ENCODE assay signal across 22 mouse cellular contexts in genomic region chr14:119367866-119368425, GRCm38 (mm10).
A peak's percentile ranks its signal among the peaks of the same experiment; 100 is the strongest.
DNase-seq lines count a peak whose midpoint lies in the region; ATAC-seq and TF ChIP-seq lines count a peak whose summit lies in the region.
"Had no signal": no experiment of that assay in that cellular context is flagged by ENCODE, and none has a peak within 500 bp of the region (broad histone marks: within the 10 kb centered on the region; RNA-seq: fewer than 3 reads in every experiment).

No protein-coding gene starts in this region.

- H3K4me3 ChIP-seq in forebrain, embryonic 14.5 days (ENCODE audit: low read depth, low read length) = no peak overlapping the region
- no peak overlapping the region for H3K4me3 ChIP-seq in forebrain, embryonic 11.5 days (ENCODE audit: low read depth, low read length)
- no peak overlapping the region for H3K4me3 ChIP-seq in liver, adult 2 months (ENCODE audit: insufficient read depth, low read depth, low read length)
- no peak overlapping the region for H3K4me3 ChIP-seq in liver, postnatal 0 days (ENCODE audit: low read depth, low read length)
- no peak overlapping the region for H3K4me3 ChIP-seq in forebrain, postnatal 0 days (ENCODE audit: low read depth, low read length)
- H3K4me3 ChIP-seq: embryonic facial prominence, embryonic 15.5 days; erythroblast, embryonic 14.5 days; heart, embryonic 10.5 days; hindbrain, embryonic 13.5 days; intestine, embryonic 15.5 days had no signal

- ATAC-seq in forebrain, embryonic 14.5 days = no peak
- no peak for ATAC-seq in forebrain, embryonic 11.5 days (replicated peaks; ENCODE audit: low FRiP score)
- no peak for ATAC-seq in liver, postnatal 0 days
- no peak for ATAC-seq in forebrain, postnatal 0 days
- ATAC-seq: intestine, embryonic 15.5 days had no signal

- no peaks in the 10 kb centered on the region for H3K27me3 ChIP-seq in forebrain, embryonic 14.5 days (replicated peaks; ENCODE audit: control insufficient read depth, insufficient read depth, low read length)
- H3K27me3 ChIP-seq in forebrain, embryonic 11.5 days (ENCODE audit: control insufficient read depth, insufficient read depth, low read length) = no peaks in the 10 kb centered on the region
- H3K27me3 ChIP-seq in liver, adult 2 months (ENCODE audit: control insufficient read depth, insufficient read depth, low read length) = no peaks in the 10 kb centered on the region
- H3K27me3 ChIP-seq in liver, postnatal 0 days (ENCODE audit: insufficient read depth, low read length) = no peaks in the 10 kb centered on the region
- H3K27me3 ChIP-seq in forebrain, postnatal 0 days (ENCODE audit: insufficient read depth, low read length) = no peaks in the 10 kb centered on the region
- H3K27me3 ChIP-seq: embryonic facial prominence, embryonic 15.5 days; hindbrain, embryonic 13.5 days; intestine, embryonic 15.5 days had no signal

- H3K9ac ChIP-seq in forebrain, embryonic 14.5 days (ENCODE audit: low read length) = no peak overlapping the region
- no peak overlapping the region for H3K9ac ChIP-seq in forebrain, embryonic 11.5 days (ENCODE audit: low read length)
- H3K9ac ChIP-seq in liver, adult 2 months (ENCODE audit: low read depth, low read length) = no peak overlapping the region
- no peak overlapping the region for H3K9ac ChIP-seq in liver, postnatal 0 days (replicated peaks)
- no peak overlapping the region for H3K9ac ChIP-seq in forebrain, postnatal 0 days
- H3K9ac ChIP-seq: embryonic facial prominence, embryonic 15.5 days; hindbrain, embryonic 13.5 days; intestine, embryonic 15.5 days had no signal

- H3K79me2 ChIP-seq in liver, adult 2 months (ENCODE audit: control insufficient read depth, insufficient read depth, low read length) = no peaks in the 10 kb centered on the region

- no peak for TF ChIP-seq POLR2A in liver, adult 2 months (IDR thresholded peaks at IDR 0.05; ENCODE audit: extremely low read depth, insufficient read depth, low read length)
- TF ChIP-seq POLR2A in brain, embryonic 14.5 days (IDR thresholded peaks at IDR 0.05; ENCODE audit: borderline replicate concordance, extremely low read depth, insufficient read depth, insufficient read length, poor library complexity, severe bottlenecking) = no peak

- no peaks in the 10 kb centered on the region for H3K9me3 ChIP-seq in forebrain, embryonic 14.5 days (replicated peaks; ENCODE audit: control insufficient read depth, low read length)
- no peaks in the 10 kb centered on the region for H3K9me3 ChIP-seq in forebrain, embryonic 11.5 days (ENCODE audit: control insufficient read depth, low read length)
- no peaks in the 10 kb centered on the region for H3K9me3 ChIP-seq in liver, postnatal 0 days (ENCODE audit: low read length)
- no peaks in the 10 kb centered on the region for H3K9me3 ChIP-seq in forebrain, postnatal 0 days (ENCODE audit: low read length)
- H3K9me3 ChIP-seq: embryonic facial prominence, embryonic 15.5 days; heart, embryonic 10.5 days; hindbrain, embryonic 13.5 days; intestine, embryonic 15.5 days had no signal

- no peak overlapping the region for H3K4me2 ChIP-seq in forebrain, embryonic 14.5 days (ENCODE audit: low read length)
- no peak overlapping the region for H3K4me2 ChIP-seq in forebrain, embryonic 11.5 days (ENCODE audit: low read depth, low read length, severe bottlenecking)
- H3K4me2 ChIP-seq in liver, postnatal 0 days (ENCODE audit: low read depth, low read length) = no peak overlapping the region
- no peak overlapping the region for H3K4me2 ChIP-seq in forebrain, postnatal 0 days (ENCODE audit: low read depth)
- H3K4me2 ChIP-seq: embryonic facial prominence, embryonic 15.5 days; hindbrain, embryonic 13.5 days; intestine, embryonic 15.5 days had no signal

- DNase-seq in forebrain, embryonic 14.5 days (ENCODE audit: low spot score) = peak; percentile 41
- DNase-seq in forebrain, embryonic 11.5 days (ENCODE audit: low spot score) = no peak
- DNase-seq in liver, adult 2 months (ENCODE audit: extremely low read depth, low read depth, low spot score) = peak; percentile 12
- DNase-seq in liver, postnatal 0 days = no peak
- peak; percentile 60 for DNase-seq in brain, embryonic 14.5 days (ENCODE audit: low read depth)
- DNase-seq in forebrain, postnatal 0 days = peak; percentile 10
- DNase-seq in urinary bladder, postnatal 14 days (ENCODE audit: low spot score) = no peak
- DNase-seq: adrenal gland, adult 2 months; adrenal gland, postnatal 25 days; cerebellum, adult 11-12 months; cerebellum, adult 9-10 months; embryo, embryonic 11 days; gastrocnemius, postnatal 36 days; heart, adult 11 months; heart, postnatal 10 days; heart, postnatal 4 days; kidney, adult 2 months had no signal

- H3K4me1 ChIP-seq in forebrain, embryonic 14.5 days (ENCODE audit: control insufficient read depth, insufficient read depth, low read length) = no peaks in the 10 kb centered on the region
- H3K4me1 ChIP-seq in forebrain, embryonic 11.5 days (replicated peaks; ENCODE audit: control insufficient read depth, insufficient read depth, low read length) = no peaks in the 10 kb centered on the region
- no peaks in the 10 kb centered on the region for H3K4me1 ChIP-seq in liver, adult 2 months (ENCODE audit: control insufficient read depth, insufficient read depth, low read length)
- H3K4me1 ChIP-seq in liver, postnatal 0 days (ENCODE audit: insufficient read depth) = no peaks in the 10 kb centered on the region
- no peaks in the 10 kb centered on the region for H3K4me1 ChIP-seq in forebrain, postnatal 0 days (ENCODE audit: insufficient read depth)
- H3K4me1 ChIP-seq: embryonic facial prominence, embryonic 15.5 days; heart, embryonic 10.5 days; hindbrain, embryonic 13.5 days; intestine, embryonic 15.5 days had no signal

- TF ChIP-seq CTCF in liver, adult 2 months (IDR thresholded peaks at IDR 0.05; ENCODE audit: low read depth, low read length) = no peak
- no peak for TF ChIP-seq CTCF in liver, postnatal 0 days (IDR thresholded peaks at IDR 0.05; ENCODE audit: low read depth)
- no peak for TF ChIP-seq CTCF in brain, embryonic 14.5 days (IDR thresholded peaks at IDR 0.05; ENCODE audit: borderline replicate concordance, extremely low read depth, insufficient read depth, insufficient read length)
- TF ChIP-seq CTCF in forebrain, postnatal 0 days (IDR thresholded peaks at IDR 0.05; ENCODE audit: low read depth) = no peak

- WGBS in forebrain, embryonic 14.5 days = 53% methylated on average over 3 of the region's 3 CpGs
- 81% methylated on average over 3 of the region's 3 CpGs for WGBS in forebrain, embryonic 11.5 days
- 76% methylated on average over 3 of the region's 3 CpGs for WGBS in liver, adult 2 months
- 80% methylated on average over 3 of the region's 3 CpGs for WGBS in liver, postnatal 0 days (ENCODE audit: insufficient replicate concordance)
- 35% methylated on average over 3 of the region's 3 CpGs for WGBS in forebrain, postnatal 0 days

- TF ChIP-seq EP300 in liver, postnatal 0 days (IDR thresholded peaks at IDR 0.05; ENCODE audit: low read depth) = no peak

- H3K36me3 ChIP-seq in forebrain, embryonic 14.5 days (ENCODE audit: control insufficient read depth, insufficient read depth, low read length) = no peaks in the 10 kb centered on the region
- H3K36me3 ChIP-seq in forebrain, embryonic 11.5 days (ENCODE audit: control insufficient read depth, insufficient read depth, low read length) = no peaks in the 10 kb centered on the region
- H3K36me3 ChIP-seq in liver, adult 2 months (ENCODE audit: control insufficient read depth, insufficient read depth, low read length) = no peaks in the 10 kb centered on the region
- no peaks in the 10 kb centered on the region for H3K36me3 ChIP-seq in liver, postnatal 0 days (replicated peaks; ENCODE audit: insufficient read depth, low read length)
- H3K36me3 ChIP-seq in forebrain, postnatal 0 days (ENCODE audit: insufficient read depth) = no peaks in the 10 kb centered on the region
- H3K36me3 ChIP-seq: embryonic facial prominence, embryonic 15.5 days; heart, embryonic 10.5 days; hindbrain, embryonic 13.5 days; intestine, embryonic 15.5 days had no signal

- H3K27ac ChIP-seq in forebrain, embryonic 14.5 days (ENCODE audit: low read depth, low read length) = no peak overlapping the region
- H3K27ac ChIP-seq in forebrain, embryonic 11.5 days (ENCODE audit: low read depth, low read length) = no peak overlapping the region
- H3K27ac ChIP-seq in liver, adult 2 months (replicated peaks; ENCODE audit: insufficient read depth, low read depth, low read length) = no peak overlapping the region
- H3K27ac ChIP-seq in liver, postnatal 0 days (ENCODE audit: low read depth) = no peak overlapping the region
- no peak overlapping the region for H3K27ac ChIP-seq in forebrain, postnatal 0 days (ENCODE audit: low read depth, low read length)
- H3K27ac ChIP-seq: embryonic facial prominence, embryonic 15.5 days; heart, embryonic 10.5 days; hindbrain, embryonic 13.5 days; intestine, embryonic 15.5 days had no signal

Comparison
In these comparisons a context has a peak if more than half of its experiments do, and no peak if none do; other contexts are left out.
1. DNase-seq: peak in forebrain, embryonic 14.5 days (single experiment), liver, adult 2 months (single experiment), brain, embryonic 14.5 days (single experiment) and forebrain, postnatal 0 days (single experiment); none in forebrain, embryonic 11.5 days (single experiment), liver, postnatal 0 days (single experiment) and urinary bladder, postnatal 14 days (single experiment).